Mouse (Mus musculus) intestine, embryonic 16.5 days (tissue): ENCODE results near the gene Errfi1. TPM values are rescaled to one million over a fixed set of nuclear protein-coding genes. Genes with fewer than 3 reads are reported as not detected.

ENCODE experiments used
- ATAC-seq: fragments of 200-750 bp; cut with Nextera tagmentation; 2 replicates; pipeline ENCODE4 v1.8.0; 2017; ENCODE audit warnings: moderate TSS enrichment, moderate library complexity
- H3K27ac ChIP-seq: fragments of 300-500 bp; sonication (generic); 2 replicates; pipeline ENCODE4 v1.5.1; 2014; ENCODE audit warnings: mild to moderate bottlenecking, low read length
- H3K27me3 ChIP-seq: fragments of 300-500 bp; sonication (generic); replicated peaks from 2 replicates; pipeline ENCODE4 v1.6.1; 2014; ENCODE audit warnings: low read length, control low read depth, mixed read lengths; ENCODE audit not compliant: control insufficient read depth, insufficient read depth
- H3K36me3 ChIP-seq: fragments of 300-500 bp; sonication (generic); 2 replicates; pipeline ENCODE4 v1.6.1; 2014; ENCODE audit warnings: low read length, control low read depth; ENCODE audit not compliant: control insufficient read depth, insufficient read depth
- H3K4me1 ChIP-seq: fragments of 300-500 bp; sonication (generic); 2 replicates; pipeline ENCODE4 v1.6.1; 2014; ENCODE audit warnings: low read length, control low read depth, mixed read lengths; ENCODE audit not compliant: control insufficient read depth, insufficient read depth
- H3K4me2 ChIP-seq: fragments of 300-500 bp; sonication (generic); 2 replicates; pipeline ENCODE4 v1.6.1; 2014; ENCODE audit warnings: low read depth, low read length, control low read depth
- H3K4me3 ChIP-seq: fragments of 300-500 bp; sonication (generic); 2 replicates; pipeline ENCODE4 v1.5.1; 2014; ENCODE audit warnings: mild to moderate bottlenecking, low read length
- H3K9ac ChIP-seq: fragments of 300-500 bp; sonication (generic); 2 replicates; pipeline ENCODE4 v1.6.1; 2014; ENCODE audit warnings: low read depth, low read length
- H3K9me3 ChIP-seq: fragments of 300-500 bp; sonication (generic); 2 replicates; pipeline ENCODE4 v1.6.1; 2016; ENCODE audit warnings: low read length, control low read depth; ENCODE audit not compliant: control insufficient read depth
- WGBS: fragments of 180-500 bp; shearing (Covaris S2); extraction: QIAGEN DNeasy Blood & Tissue Kit; methylation state at CpG from one replicate; pipeline ENCODE4 v1.1.7; 2014; 5-methylcytosine and 5-hydroxymethylcytosine counted together
- polyA plus RNA-seq: library from polyadenylated mRNA; unstranded; fragments of >200 nt; fragmentation: Nextera tagmentation; extraction: Ambion mirVana; gene quantifications from 2 replicates; pipeline ENCODE4 v1.2.1, GENCODE M21; 2015

Errfi1 gene
- polyA plus RNA-seq, 1 experiment from 2014 or later: 28.0 TPM

- no peaks in the 10 kb centered on the region for H3K36me3 ChIP-seq
- no peaks in the 10 kb centered on the region for H3K9me3 ChIP-seq
- 72% methylated on average over 8 of the region's 8 CpGs for WGBS
- H3K4me3 ChIP-seq: no peak overlapping the region
- no peaks in the 10 kb centered on the region for H3K27me3 ChIP-seq
- no peak overlapping the region for H3K9ac ChIP-seq
- no peak overlapping the region for H3K27ac ChIP-seq
- H3K4me2 ChIP-seq: no peak overlapping the region
- ATAC-seq: no peak
- peaks cover 68% of the 10 kb centered on the region for H3K4me1 ChIP-seq
These were observed 32.3 kb upstream of the Errfi1 start for GRCm38 (mm10) chr4:150821381-150821780.

- Histone ChIP-seq H3K4me2 (no peak overlapping the region), H3K9me3 (no peaks in the 10 kb centered on the region), H3K4me3 (no peak overlapping the region), H3K4me1 (peaks cover 58% of the 10 kb centered on the region), H3K9ac (no peak overlapping the region), H3K36me3 (no peaks in the 10 kb centered on the region), H3K27me3 (no peaks in the 10 kb centered on the region), H3K27ac (no peak overlapping the region)
- 72% methylated on average over 9 of the region's 9 CpGs for WGBS
- no peak for ATAC-seq
These were observed 31.1 kb upstream of the Errfi1 start for GRCm38 (mm10) chr4:150822624-150823023.

GRCm38 (mm10) chr4:150823614-150824480 lies 29.9 kb upstream of the Errfi1 start:
- peak overlapping the region; percentile 71 for H3K27ac ChIP-seq
- H3K27me3 ChIP-seq: no peaks in the 10 kb centered on the region
- no peak overlapping the region for H3K4me2 ChIP-seq
- WGBS: 39% methylated on average over 24 of the region's 24 CpGs
- H3K4me1 ChIP-seq: peaks cover 55% of the 10 kb centered on the region
- no peaks in the 10 kb centered on the region for H3K36me3 ChIP-seq
- peak overlapping the region; percentile 43; the same call in 1 of the 2 replicates for H3K9ac ChIP-seq
- H3K4me3 ChIP-seq: no peak overlapping the region
- no peak for ATAC-seq
- H3K9me3 ChIP-seq: no peaks in the 10 kb centered on the region

GRCm38 (mm10) chr4:150824877-150825276 lies 28.8 kb upstream of the Errfi1 start:
- Histone ChIP-seq H3K27ac (peak overlapping the region; percentile 90), H3K4me1 (peaks cover 45% of the 10 kb centered on the region), H3K9ac (peak overlapping the region; percentile 54; the same call in 1 of the 2 replicates), H3K4me2 (peak overlapping the region; percentile 4; the same call in 1 of the 2 replicates), H3K27me3 (no peaks in the 10 kb centered on the region), H3K9me3 (no peaks in the 10 kb centered on the region), H3K4me3 (no peak overlapping the region), H3K36me3 (no peaks in the 10 kb centered on the region)
- WGBS: 38% methylated on average over 6 of the region's 6 CpGs
- ATAC-seq: peak; percentile 73

GRCm38 (mm10) chr4:150825531-150825930 lies 28.2 kb upstream of the Errfi1 start:
- Histone ChIP-seq H3K4me1 (peaks cover 45% of the 10 kb centered on the region), H3K27me3 (no peaks in the 10 kb centered on the region), H3K4me2 (peak overlapping the region; percentile 11), H3K27ac (peak overlapping the region; percentile 90), H3K36me3 (no peaks in the 10 kb centered on the region), H3K9me3 (no peaks in the 10 kb centered on the region), H3K9ac (peak overlapping the region; percentile 54), H3K4me3 (no peak overlapping the region)
- 27% methylated on average over 7 of the region's 7 CpGs for WGBS
- ATAC-seq: peak; percentile 87

GRCm38 (mm10) chr4:150831321-150831720 lies 22.4 kb upstream of the Errfi1 start:
- Histone ChIP-seq H3K4me3 (no peak overlapping the region), H3K36me3 (no peaks in the 10 kb centered on the region), H3K4me1 (peaks cover 1% of the 10 kb centered on the region), H3K9ac (no peak overlapping the region), H3K9me3 (no peaks in the 10 kb centered on the region), H3K4me2 (no peak overlapping the region), H3K27ac (no peak overlapping the region), H3K27me3 (no peaks in the 10 kb centered on the region)
- no peak for ATAC-seq
- WGBS: 66% methylated on average over 3 of the region's 3 CpGs

GRCm38 (mm10) chr4:150831941-150832340 lies 21.8 kb upstream of the Errfi1 start:
- no peak for ATAC-seq
- Histone ChIP-seq H3K27ac (no peak overlapping the region), H3K36me3 (no peaks in the 10 kb centered on the region), H3K4me3 (no peak overlapping the region), H3K9ac (no peak overlapping the region), H3K4me2 (no peak overlapping the region), H3K9me3 (no peaks in the 10 kb centered on the region), H3K27me3 (no peaks in the 10 kb centered on the region), H3K4me1 (no peaks in the 10 kb centered on the region; the same call in 1 of the 2 replicates)
- WGBS: 78% methylated on average over 6 of the region's 6 CpGs

GRCm38 (mm10) chr4:150835163-150835562 lies 18.6 kb upstream of the Errfi1 start:
- ATAC-seq: no peak
- H3K4me2 ChIP-seq: no peak overlapping the region
- no peak overlapping the region for H3K9ac ChIP-seq
- H3K36me3 ChIP-seq: no peaks in the 10 kb centered on the region
- no peaks in the 10 kb centered on the region for H3K27me3 ChIP-seq
- 94% methylated on average over 5 of the region's 5 CpGs for WGBS
- no peaks in the 10 kb centered on the region for H3K4me1 ChIP-seq
- H3K4me3 ChIP-seq: no peak overlapping the region
- H3K27ac ChIP-seq: no peak overlapping the region
- H3K9me3 ChIP-seq: no peaks in the 10 kb centered on the region

GRCm38 (mm10) chr4:150836258-150836657 lies 17.5 kb upstream of the Errfi1 start:
- H3K9ac ChIP-seq: no peak overlapping the region
- H3K27me3 ChIP-seq: no peaks in the 10 kb centered on the region
- whole genome bisulfite sequencing: 88% methylated on average over 13 of the region's 13 CpGs
- ATAC-seq: no peak
- no peaks in the 10 kb centered on the region for H3K9me3 ChIP-seq
- H3K4me2 ChIP-seq: no peak overlapping the region
- H3K27ac ChIP-seq: no peak overlapping the region
- no peak overlapping the region for H3K4me3 ChIP-seq
- no peaks in the 10 kb centered on the region for H3K4me1 ChIP-seq
- H3K36me3 ChIP-seq: no peaks in the 10 kb centered on the region
